Mouse (Mus musculus) G1E (cell line): Measurements from ENCODE around the gene Tmem44.

Experiments used
- CTCF ChIP-seq: IDR thresholded peaks from 2 replicates; pipeline ENCODE4 v1.5.1; 2012; ENCODE audit warnings: low read depth, low read length, inconsistent platforms, mixed read lengths
- GATA1 ChIP-seq: IDR thresholded peaks from 2 replicates; pipeline ENCODE4 v1.6.1; 2012; ENCODE audit warnings: borderline replicate concordance, low read length, inconsistent platforms, mixed read lengths
- POLR2AphosphoS5 ChIP-seq: IDR thresholded peaks from 2 replicates; pipeline ENCODE4 v1.6.1; 2012; ENCODE audit warnings: low read depth, low read length, inconsistent platforms; ENCODE audit not compliant: insufficient replicate concordance
- TAL1 ChIP-seq: conservative IDR thresholded peaks from 2 replicates; pipeline ENCODE4 v1.6.1; 2012; ENCODE audit warnings: low read depth, low read length, inconsistent platforms, mixed read lengths

DNA sequence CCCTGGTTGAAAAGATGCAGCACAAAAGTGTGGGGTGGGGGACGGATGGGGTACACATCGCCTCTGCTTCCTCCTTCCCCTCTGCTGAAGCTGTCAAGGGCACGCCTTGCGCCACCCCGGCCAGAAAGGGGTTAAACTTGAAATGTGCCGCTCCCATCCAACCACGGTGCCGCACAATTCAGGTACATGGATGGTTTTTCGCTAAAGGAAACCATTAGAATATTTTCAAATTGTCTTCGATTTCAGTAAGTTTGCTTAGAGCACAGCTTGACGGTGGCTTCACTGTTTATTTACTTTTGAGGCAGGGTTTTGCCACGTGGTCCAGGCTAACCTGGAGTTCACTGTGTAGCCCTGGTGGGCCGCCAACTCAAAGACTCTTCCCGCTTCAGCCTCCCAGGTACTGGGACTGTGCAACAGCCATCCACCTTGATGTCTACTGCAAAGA lies at the start of gene Tmem44:
- no peak for TF ChIP-seq CTCF
- TF ChIP-seq TAL1: no peak
- no peak for TF ChIP-seq POLR2AphosphoS5
- TF ChIP-seq GATA1: no peak
